Mouse (Mus musculus): ENCODE data around the gene Ctnnbip1. TPM values are rescaled to one million over a fixed set of nuclear protein-coding genes. Genes with fewer than 3 reads are reported as not detected.

Gene Ctnnbip1
- total and polyA plus RNA-seq, 3 experiments: 25.0 to 27.3 (median 25.5) TPM

DNA sequence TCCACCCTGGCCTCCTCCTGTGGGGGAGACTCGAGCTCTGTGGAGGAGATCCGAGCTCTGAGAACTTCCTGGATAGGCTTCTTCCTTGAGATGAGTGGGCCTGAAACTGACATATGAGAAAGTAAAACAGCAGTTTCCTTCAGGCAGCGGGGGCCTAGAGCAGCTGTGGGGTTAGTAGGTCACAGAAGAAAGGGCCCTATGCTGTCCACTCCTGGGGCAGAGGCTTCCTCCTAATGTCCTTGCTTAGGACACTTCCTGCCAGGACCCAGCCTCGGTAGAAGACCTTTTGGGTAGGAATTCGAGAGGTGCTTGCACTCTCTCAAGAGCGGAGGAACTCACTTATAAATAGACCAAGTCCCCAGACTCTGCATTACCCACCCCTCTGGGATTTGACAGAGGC is 11.7 kb downstream of the Ctnnbip1 start:
- peak in 1 of 2 experiments; percentile 32 for DNase-seq
- WGBS: 41% methylated on average over 6 of the region's 6 CpGs
- peak overlapping the region; percentile 71 for H3K27ac ChIP-seq

DNA sequence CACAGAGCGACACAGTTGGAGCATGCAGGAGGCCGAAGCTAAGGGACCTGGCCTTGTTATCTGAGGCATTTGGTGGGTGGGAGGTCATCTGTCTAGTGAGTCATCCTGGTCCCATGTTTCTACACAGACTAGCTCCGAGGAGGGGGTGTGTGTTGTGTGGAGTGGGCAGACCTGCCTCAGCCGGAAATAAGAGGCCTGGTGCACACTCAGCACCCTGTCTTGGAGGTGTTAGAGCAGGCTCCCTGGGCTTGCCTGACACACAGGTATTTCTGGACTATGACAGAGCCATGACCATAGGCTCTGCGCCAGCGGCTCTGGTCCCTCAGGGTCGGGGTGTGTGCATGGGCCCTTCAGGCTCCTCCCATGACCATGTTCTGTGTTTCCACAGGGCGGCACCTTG is 21.4 kb downstream of the Ctnnbip1 start:
- Histone ChIP-seq H3K9ac (ENCODE audit: low read depth, low read length) (no peak overlapping the region; the same call in 1 of the 2 replicates), H3K4me1 (ENCODE audit: control insufficient read depth, insufficient read depth, low read length) (peaks cover 6% of the 10 kb centered on the region), H3K27me3 (ENCODE audit: control insufficient read depth, insufficient read depth, low read length) (no peaks in the 10 kb centered on the region), H3K27ac (peak overlapping the region; percentile 59), H3K79me2 (replicated peaks; ENCODE audit: control insufficient read depth, insufficient read depth, low read length) (no peaks in the 10 kb centered on the region; the same call in none of the 2 replicates), H3K4me3 (no peak overlapping the region), H3K36me3 (ENCODE audit: control insufficient read depth, insufficient read depth, low read length) (no peaks in the 10 kb centered on the region)
- DNase-seq: peak; percentile 61 to 74
- WGBS: 25% methylated on average over 8 of the region's 8 CpGs
- intact Hi-C loops (cut with DNase I): no loop called here
- TF ChIP-seq EP300 (IDR thresholded peaks at IDR 0.05; ENCODE audit: insufficient read depth, low read depth, low read length) (0 out of 2 replicates have a peak, but pooled peaks have one; percentile 12), POLR2A (IDR thresholded peaks at IDR 0.05; ENCODE audit: insufficient read depth, low read depth, low read length) (no peak)

More for the DNA sequence above, 11.7 kb downstream of the Ctnnbip1 start:
- no peaks in the 10 kb centered on the region for H3K27me3 ChIP-seq (ENCODE audit: control insufficient read depth, insufficient read depth, low read length)
- H3K79me2 ChIP-seq (replicated peaks; ENCODE audit: control insufficient read depth, insufficient read depth, low read length): no peaks in the 10 kb centered on the region; the same call in 1 of the 2 replicates
- no peak overlapping the region for H3K9ac ChIP-seq (ENCODE audit: low read depth, low read length)
- no peak for TF ChIP-seq EP300 (IDR thresholded peaks at IDR 0.05; ENCODE audit: insufficient read depth, low read depth, low read length)
- TF ChIP-seq POLR2A (IDR thresholded peaks at IDR 0.05; ENCODE audit: insufficient read depth, low read depth, low read length): no peak
- TF ChIP-seq CTCF (IDR thresholded peaks at IDR 0.05): no peak
- H3K4me1 ChIP-seq (ENCODE audit: control insufficient read depth, insufficient read depth, low read length): peaks cover 28% of the 10 kb centered on the region
- intact Hi-C loops (cut with DNase I): no loop called here
- no peak overlapping the region for H3K4me3 ChIP-seq
- H3K36me3 ChIP-seq (ENCODE audit: control insufficient read depth, insufficient read depth, low read length): no peaks in the 10 kb centered on the region

- Histone ChIP-seq H3K79me2 (replicated peaks; ENCODE audit: control insufficient read depth, insufficient read depth, low read length) (no peaks in the 10 kb centered on the region; the same call in none of the 2 replicates), H3K27me3 (ENCODE audit: control insufficient read depth, insufficient read depth, low read length) (no peaks in the 10 kb centered on the region), H3K36me3 (ENCODE audit: control insufficient read depth, insufficient read depth, low read length) (no peaks in the 10 kb centered on the region), H3K9ac (ENCODE audit: low read depth, low read length) (no peak overlapping the region), H3K27ac (no peak overlapping the region), H3K4me3 (no peak overlapping the region), H3K4me1 (ENCODE audit: control insufficient read depth, insufficient read depth, low read length) (peaks cover 6% of the 10 kb centered on the region)
- no peak for TF ChIP-seq POLR2A (IDR thresholded peaks at IDR 0.05; ENCODE audit: insufficient read depth, low read depth, low read length)
- TF ChIP-seq EP300 (IDR thresholded peaks at IDR 0.05; ENCODE audit: insufficient read depth, low read depth, low read length): no peak
- DNase-seq: no peak
- intact Hi-C loops (cut with DNase I): loop anchor here (2.0 to 5.0 kb wide), 4 partner anchors 39 to 397 kb away; partner anchors contain the start of gene Rbp7
- WGBS: 55% methylated on average over 5 of the region's 5 CpGs
Observed at GRCm38 (mm10) chr4:149541935-149542334, 23.9 kb downstream of the Ctnnbip1 start.

GRCm38 (mm10) chr4:149542431-149542830 is 24.4 kb downstream of the Ctnnbip1 start:
- Histone ChIP-seq H3K36me3 (ENCODE audit: control insufficient read depth, insufficient read depth, low read length) (no peaks in the 10 kb centered on the region), H3K27me3 (ENCODE audit: control insufficient read depth, insufficient read depth, low read length) (no peaks in the 10 kb centered on the region), H3K4me1 (ENCODE audit: control insufficient read depth, insufficient read depth, low read length) (peaks cover 6% of the 10 kb centered on the region), H3K79me2 (replicated peaks; ENCODE audit: control insufficient read depth, insufficient read depth, low read length) (no peaks in the 10 kb centered on the region; the same call in none of the 2 replicates), H3K27ac (no peak overlapping the region), H3K4me3 (no peak overlapping the region), H3K9ac (ENCODE audit: low read depth, low read length) (no peak overlapping the region)
- intact Hi-C loops (cut with DNase I): loop anchor here (2.0 to 5.0 kb wide), 4 partner anchors 40 to 398 kb away; partner anchors contain the start of gene Rbp7
- DNase-seq: no peak
- 71% methylated on average over 12 of the region's 12 CpGs for WGBS
- TF ChIP-seq POLR2A (IDR thresholded peaks at IDR 0.05; ENCODE audit: insufficient read depth, low read depth, low read length): no peak
- no peak for TF ChIP-seq EP300 (IDR thresholded peaks at IDR 0.05; ENCODE audit: insufficient read depth, low read depth, low read length)
- TF ChIP-seq CTCF (IDR thresholded peaks at IDR 0.05): no peak

GRCm38 (mm10) chr4:149542927-149543553 is 25.0 kb downstream of the Ctnnbip1 start:
- Histone ChIP-seq H3K79me2 (replicated peaks; ENCODE audit: control insufficient read depth, insufficient read depth, low read length) (no peaks in the 10 kb centered on the region; the same call in none of the 2 replicates), H3K27me3 (ENCODE audit: control insufficient read depth, insufficient read depth, low read length) (no peaks in the 10 kb centered on the region), H3K36me3 (ENCODE audit: control insufficient read depth, insufficient read depth, low read length) (no peaks in the 10 kb centered on the region), H3K9ac (ENCODE audit: low read depth, low read length) (no peak overlapping the region), H3K4me1 (ENCODE audit: control insufficient read depth, insufficient read depth, low read length) (peaks cover 6% of the 10 kb centered on the region), H3K27ac (no peak overlapping the region), H3K4me3 (no peak overlapping the region)
- DNase-seq: peak; percentile 76 to 83
- intact Hi-C loops (cut with DNase I): loop anchor here (1.0 to 5.0 kb wide), 5 partner anchors 40 to 398 kb away; partner anchors contain the start of genes Lzic, Nmnat1 and Rbp7
- TF ChIP-seq POLR2A (IDR thresholded peaks at IDR 0.05; ENCODE audit: insufficient read depth, low read depth, low read length) (no peak), EP300 (IDR thresholded peaks at IDR 0.05; ENCODE audit: insufficient read depth, low read depth, low read length) (peak; percentile 98), CTCF (IDR thresholded peaks at IDR 0.05) (peak; percentile 98)
- 41% methylated on average over 10 of the region's 10 CpGs for WGBS

GRCm38 (mm10) chr4:149544892-149545291 is 26.9 kb downstream of the Ctnnbip1 start:
- Histone ChIP-seq H3K36me3 (ENCODE audit: control insufficient read depth, insufficient read depth, low read length) (no peaks in the 10 kb centered on the region), H3K4me1 (ENCODE audit: control insufficient read depth, insufficient read depth, low read length) (peaks cover 1% of the 10 kb centered on the region), H3K27ac (no peak overlapping the region), H3K79me2 (replicated peaks; ENCODE audit: control insufficient read depth, insufficient read depth, low read length) (no peaks in the 10 kb centered on the region; the same call in 1 of the 2 replicates), H3K4me3 (no peak overlapping the region), H3K9ac (ENCODE audit: low read depth, low read length) (no peak overlapping the region), H3K27me3 (ENCODE audit: control insufficient read depth, insufficient read depth, low read length) (no peaks in the 10 kb centered on the region)
- 82% methylated on average over 8 of the region's 8 CpGs for whole genome bisulfite sequencing
- intact Hi-C loops (cut with DNase I): loop anchor here (5.0 kb wide), 1 partner anchor 173 kb away; no protein-coding TSS in a partner anchor
- TF ChIP-seq CTCF (IDR thresholded peaks at IDR 0.05) (no peak), POLR2A (IDR thresholded peaks at IDR 0.05; ENCODE audit: insufficient read depth, low read depth, low read length) (no peak), EP300 (IDR thresholded peaks at IDR 0.05; ENCODE audit: insufficient read depth, low read depth, low read length) (no peak)
- no peak for DNase-seq

Data from heart, adult 2 months (tissue).